Mouse (Mus musculus) embryonic fibroblast, embryonic 13.5 days (primary cell): Measurements from ENCODE around the gene Slf2.

ENCODE experiments used
- CTCF ChIP-seq: IDR thresholded peaks from 2 replicates; pipeline ENCODE4 v1.5.1; 2011; ENCODE audit warnings: mild to moderate bottlenecking, control low read depth, low read length, moderate library complexity, borderline replicate concordance; ENCODE audit not compliant: insufficient read depth
- POLR2A ChIP-seq: IDR thresholded peaks from 2 replicates; pipeline ENCODE4 v1.6.1; 2011; ENCODE audit warnings: low read depth, mild to moderate bottlenecking, control low read depth, low read length, moderate library complexity

- TF ChIP-seq POLR2A = no peak
- no peak for TF ChIP-seq CTCF
These were observed 96.2 kb downstream of the Slf2 start for GRCm38 (mm10) chr19:45026958-45027670.
